Mouse (Mus musculus): ENCODE data around the gene Pak4.
A peak's percentile ranks its signal among the peaks of the same experiment; 100 is the strongest.
"Not testable (repeated sequence)": the region's sequence is repeated elsewhere in the genome, so short reads cannot be mapped to it uniquely, and the experiment has no call there.

Pak4 gene

DNA sequence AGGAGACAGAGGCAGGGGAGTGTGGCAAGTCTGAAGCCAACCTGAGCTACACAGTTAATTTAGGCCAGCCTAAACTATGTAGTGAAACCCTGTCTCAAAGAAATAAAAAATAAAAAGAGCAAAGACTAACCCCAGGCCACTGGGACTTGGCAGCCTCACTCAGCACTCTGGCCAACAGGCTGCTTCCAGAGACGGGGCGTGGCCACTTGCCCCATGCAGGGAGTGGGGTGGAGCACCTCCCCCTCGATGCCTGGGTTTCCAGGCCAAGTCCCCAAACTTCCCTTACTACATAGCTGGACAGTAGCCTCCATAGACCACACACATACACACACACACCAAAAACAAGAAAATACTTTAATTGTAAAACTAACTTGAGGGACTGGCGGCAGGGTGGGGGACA is 39.5 kb downstream of the Pak4 start:
- DNase-seq = peak; percentile 80

- DNase-seq = no peak
Observed at GRCm38 (mm10) chr7:28557708-28558107, 40.3 kb downstream of the Pak4 start.

DNA sequence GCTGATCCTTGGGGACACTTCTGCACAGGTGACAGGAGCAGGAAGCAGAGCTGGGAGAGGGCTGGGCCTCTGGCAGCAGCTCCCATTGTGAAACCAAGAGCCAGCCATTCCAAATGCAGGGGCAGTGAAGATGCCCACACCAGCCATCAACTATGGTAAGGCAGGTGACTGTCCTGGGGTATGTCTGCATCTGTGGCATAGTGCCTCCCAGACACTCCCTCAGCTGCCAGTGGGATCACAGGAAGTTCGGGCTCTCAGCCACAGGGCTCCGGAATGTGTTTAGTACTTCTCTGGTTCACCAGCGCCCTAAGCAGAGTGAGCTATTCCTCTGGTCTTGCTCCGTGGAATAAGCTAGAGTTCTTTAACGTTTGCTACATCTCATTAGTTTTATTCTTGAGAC is 40.9 kb downstream of the Pak4 start:
- no peak for DNase-seq

DNA sequence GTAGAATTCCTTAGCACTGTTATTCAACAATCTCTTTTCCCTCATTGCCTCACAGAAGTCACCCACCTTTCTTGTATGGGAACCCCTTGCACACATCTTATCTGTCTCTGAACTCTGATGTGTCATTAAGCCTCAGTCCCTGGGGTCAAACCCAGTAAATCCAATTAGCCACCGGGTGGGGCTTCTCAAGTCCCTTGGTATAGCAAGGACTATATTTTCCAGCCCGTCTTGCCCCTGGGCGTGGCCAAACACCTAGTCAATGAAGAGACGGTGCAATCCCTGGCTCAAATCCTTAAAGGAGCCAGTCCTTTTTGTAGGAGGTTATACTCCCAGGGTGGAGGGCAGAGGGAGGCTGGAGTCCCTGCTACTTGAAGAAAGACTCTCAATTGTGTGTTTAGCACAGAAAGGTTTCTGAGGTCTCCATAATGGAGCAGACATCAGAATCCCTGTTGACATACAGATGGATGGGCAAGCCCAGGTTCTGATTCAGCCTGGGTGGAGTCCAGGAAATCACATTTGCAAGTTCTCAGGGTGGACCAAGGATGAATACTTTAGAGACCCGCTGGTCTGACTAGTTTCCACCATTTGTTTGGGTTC is 41.9 kb downstream of the Pak4 start:
- no peak for DNase-seq

GRCm38 (mm10) chr7:28553076-28553475 is 44.9 kb downstream of the Pak4 start:
- DNase-seq = no peak

- no peak for DNase-seq
Observed at GRCm38 (mm10) chr7:28547628-28548027, 50.4 kb downstream of the Pak4 start.

- DNase-seq = no peak
Observed at GRCm38 (mm10) chr7:28547154-28547553, 50.8 kb downstream of the Pak4 start, which contains the start of gene Nccrp1. Gene Nccrp1, minus strand, starts transcription at chr7:28547254.

DNA sequence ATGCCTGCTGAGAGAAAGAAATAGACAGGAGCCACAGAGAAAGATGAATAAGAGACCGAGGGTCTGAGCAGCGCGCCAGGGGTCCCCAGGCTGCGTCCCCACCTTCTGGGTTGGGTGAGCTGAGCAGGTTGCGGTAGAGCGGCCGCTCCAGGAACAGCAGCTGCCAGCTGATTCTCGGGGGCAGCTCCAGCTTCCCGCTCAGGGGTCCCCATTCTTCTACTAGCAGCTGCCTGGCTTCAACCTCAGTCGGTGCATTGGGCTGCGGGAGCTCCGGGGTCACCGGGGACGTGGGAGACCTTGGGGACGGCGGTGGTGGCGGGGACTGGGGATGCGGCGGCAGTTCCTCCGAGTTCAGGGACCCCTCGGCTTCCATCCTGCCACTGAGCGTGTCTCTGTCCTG is 51.3 kb downstream of the Pak4 start:
- DNase-seq = no peak

GRCm38 (mm10) chr7:28545891-28546210 is 52.1 kb downstream of the Pak4 start:
- DNase-seq = no peak

DNA sequence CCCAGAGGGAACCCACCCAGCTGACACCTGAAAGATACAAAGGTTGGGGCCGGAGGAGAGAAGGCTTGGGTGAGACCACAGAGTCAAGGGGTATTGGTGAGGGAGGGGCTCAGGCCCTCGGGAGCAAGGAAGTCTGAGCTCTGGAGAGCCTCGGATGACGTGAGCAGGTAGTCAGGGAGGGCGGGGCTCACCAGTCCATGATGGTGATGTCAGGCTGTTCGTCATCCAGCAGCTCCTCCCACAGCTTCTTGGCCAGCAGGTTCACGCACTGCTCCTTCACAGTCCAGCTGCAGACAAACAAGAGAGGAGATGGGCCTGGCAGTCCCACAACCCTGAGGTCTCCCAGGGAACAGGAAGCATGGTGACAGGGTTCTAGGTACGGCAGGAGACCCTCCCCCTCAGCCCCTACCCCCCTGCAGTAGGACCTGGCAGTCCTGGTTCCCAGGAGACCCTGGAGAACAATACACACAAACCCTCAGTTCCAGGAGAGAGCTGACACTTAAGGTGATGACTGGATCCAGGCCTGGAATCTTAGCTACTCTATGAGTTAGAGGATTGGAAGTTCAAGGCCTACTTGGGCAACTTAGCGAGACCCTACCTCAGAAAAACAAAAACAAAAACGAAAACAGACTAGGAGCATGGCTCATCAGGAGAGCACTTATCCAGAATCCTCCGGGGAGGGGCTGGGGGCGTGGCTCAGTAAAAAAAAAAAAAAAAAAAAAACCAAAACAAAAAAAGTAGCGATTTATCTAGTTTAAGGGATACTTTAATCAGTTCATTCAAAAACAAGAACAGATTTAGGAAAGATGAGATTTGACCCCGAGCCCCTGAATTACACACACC is 52.7 kb downstream of the Pak4 start:
- DNase-seq = no peak

- DNase-seq = no peak
Observed at GRCm38 (mm10) chr7:28544051-28544601, 53.9 kb downstream of the Pak4 start.

DNA sequence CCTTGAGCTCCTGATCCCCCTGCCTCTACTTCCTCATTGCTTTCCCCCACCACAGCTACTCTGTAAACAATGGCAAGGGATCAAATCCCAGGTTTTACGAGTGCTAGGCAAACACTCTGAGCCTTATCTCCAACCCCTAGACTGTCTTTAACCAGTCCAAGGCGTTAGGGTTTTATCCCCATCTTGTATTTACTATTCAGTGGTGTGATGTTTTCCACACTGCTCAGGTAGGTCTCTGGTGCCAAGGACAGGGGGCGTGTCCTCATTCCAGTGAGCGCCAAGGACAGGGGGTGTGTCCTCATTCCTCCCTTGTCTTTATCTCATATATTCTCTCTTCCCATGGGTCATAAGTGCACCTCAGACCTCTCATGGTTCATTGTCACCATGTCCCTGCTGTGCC is 57.5 kb downstream of the Pak4 start, which contains the start of gene Sycn:
TSS of gene Sycn (plus strand) at position 360 of the 400 bp plus-strand sequence.
- DNase-seq = no peak

- not testable (repeated sequence) for DNase-seq
Observed at GRCm38 (mm10) chr7:28538886-28539285, 59.1 kb downstream of the Pak4 start.

GRCm38 (mm10) chr7:28532005-28532404 is 66.0 kb downstream of the Pak4 start:
- DNase-seq = no peak

- peak; percentile 91 for DNase-seq
Observed at GRCm38 (mm10) chr7:28527922-28528719, 69.9 kb downstream of the Pak4 start.

DNA sequence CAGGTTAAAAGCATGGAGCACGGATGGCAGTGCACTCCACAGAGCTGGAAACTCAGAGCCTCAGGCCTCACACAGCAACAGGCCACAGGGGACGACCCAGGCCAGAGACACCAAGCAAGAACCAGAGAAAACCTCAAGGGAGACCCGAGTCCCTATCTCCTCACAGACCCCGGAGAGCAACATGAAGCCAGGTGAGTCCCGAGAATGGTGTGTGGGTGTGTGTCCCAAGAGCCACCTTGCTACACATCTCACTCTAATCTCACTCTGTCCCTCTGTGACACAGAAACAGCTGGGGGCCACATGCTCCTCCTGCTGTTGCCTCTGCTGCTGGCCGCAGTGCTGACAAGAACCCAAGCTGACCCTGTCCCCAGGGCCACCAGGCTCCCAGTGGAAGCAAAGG is 75.4 kb downstream of the Pak4 start, which contains the start of gene Ifnl3:
TSS of gene Ifnl3 (plus strand) at position 301 of the 400 bp plus-strand sequence.
- not testable (repeated sequence) for DNase-seq

DNA sequence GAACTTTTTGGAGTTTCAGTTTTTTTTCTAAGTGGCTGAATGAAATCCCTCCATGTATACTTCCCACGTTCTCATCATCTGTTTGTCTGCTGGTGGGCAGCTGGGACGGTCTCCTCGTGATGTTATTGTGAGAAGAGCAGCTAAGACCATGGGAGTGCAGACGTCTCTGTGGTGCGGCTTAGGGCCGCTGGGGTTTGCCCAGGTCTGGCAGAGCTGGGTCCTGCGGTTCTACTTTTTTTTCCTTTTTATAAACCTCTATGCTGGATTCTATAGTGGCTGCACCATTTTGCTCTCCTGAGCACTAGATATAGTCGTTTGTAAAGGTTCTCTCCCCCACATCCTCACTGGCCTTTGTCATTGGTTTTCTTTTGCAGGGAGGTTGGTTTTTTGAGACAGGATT is 86.5 kb downstream of the Pak4 start:
- DNase-seq = no peak

GRCm38 (mm10) chr7:28510405-28510974 is 87.5 kb downstream of the Pak4 start, which contains the start of gene Ifnl2:
Gene Ifnl2, minus strand, starts transcription at chr7:28510455.
- DNase-seq = not testable (repeated sequence)

DNA sequence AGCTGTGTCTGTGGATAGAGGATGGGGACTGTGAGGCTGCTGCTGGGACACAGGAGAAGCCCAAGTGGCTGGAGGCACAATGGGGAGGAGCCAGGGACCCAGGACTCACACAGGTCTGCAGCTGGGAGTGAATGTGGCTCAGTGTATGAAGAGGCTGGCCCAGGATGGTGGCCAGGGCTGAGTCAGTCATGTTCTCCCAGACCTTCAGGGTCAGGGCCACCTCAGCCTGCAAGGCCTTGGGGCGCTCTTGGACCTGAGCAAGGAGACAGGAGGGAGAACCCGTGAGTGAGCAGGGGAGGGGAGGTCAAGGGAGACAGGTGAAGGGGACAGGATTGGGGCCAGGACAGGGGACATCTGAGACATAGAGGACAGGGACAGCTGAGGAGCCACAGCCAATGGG is 88.9 kb downstream of the Pak4 start:
- DNase-seq = not testable (repeated sequence)
